Mouse (Mus musculus): ENCODE results near the gene Evi5.

GRCm38 (mm10) chr5:107764486-107764885 is 110.4 kb downstream of the Evi5 start:
- TF ChIP-seq USF1 (IDR thresholded peaks at IDR 0.05; ENCODE audit: low read depth), result no peak
- TF ChIP-seq POLR2A (IDR thresholded peaks at IDR 0.05; ENCODE audit: insufficient read length, low read depth), result no peak
- no peak for TF ChIP-seq TCF12 (IDR thresholded peaks at IDR 0.05; ENCODE audit: insufficient read depth, poor library complexity, severe bottlenecking)
- TF ChIP-seq POLR2AphosphoS2 (IDR thresholded peaks at IDR 0.05; ENCODE audit: insufficient read length, low read depth), result no peak
- TF ChIP-seq E2F4 (IDR thresholded peaks at IDR 0.05; ENCODE audit: insufficient read depth), result no peak
- TF ChIP-seq CEBPB (IDR thresholded peaks at IDR 0.05; ENCODE audit: insufficient read depth, poor library complexity, severe bottlenecking), result no peak
- TF ChIP-seq TCF3 (IDR thresholded peaks at IDR 0.05; ENCODE audit: insufficient read length, low read depth), result no peak

Data from myocyte (in vitro differentiated cells).